Mouse (Mus musculus) gastrocnemius, postnatal 4 days (tissue): Measurements from ENCODE around the gene Angpt4. TPM values are rescaled to one million over a fixed set of nuclear protein-coding genes. Genes with fewer than 3 reads are reported as not detected.

Experiments
- DNase-seq, 2 experiments: peaks; one replicate each; pipeline ENCODE4 v3.0.0; 2021 to 2022; ENCODE audit warnings: low spot score in 2 of 2, mixed read lengths in 2 of 2
- microRNA-seq: library from miRNA; unstranded; fragments of <30 nt; microRNA quantifications from one replicate; pipeline ENCODE4 v1.2.0, GENCODE M21; 2021
- total RNA-seq, 2 experiments: library from RNA; stranded (reverse); gene quantifications; 2 replicates each; pipeline ENCODE4 v1.2.3; 2021

The Angpt4 gene
- total RNA-seq, 2 experiments from 2014 or later = 0.18 to 0.37 TPM

DNA sequence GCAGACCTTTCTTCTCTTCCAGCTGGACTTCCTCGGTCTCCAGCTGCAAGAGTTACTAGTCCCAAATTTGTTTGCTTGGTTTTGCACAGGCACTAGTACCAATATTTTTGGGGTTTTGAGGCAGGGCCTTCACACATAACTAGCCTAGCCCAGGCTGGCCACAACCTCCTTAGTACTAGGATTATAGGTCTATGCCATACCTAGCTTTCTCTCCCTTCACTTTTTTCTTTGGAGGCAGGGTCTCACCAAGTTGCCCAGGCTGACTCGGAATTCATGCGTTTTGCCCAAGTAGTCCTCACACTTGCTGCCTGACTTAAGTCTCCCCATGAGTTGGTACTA is 69.3 kb downstream of the Angpt4 start:
- no peak for DNase-seq

DNA sequence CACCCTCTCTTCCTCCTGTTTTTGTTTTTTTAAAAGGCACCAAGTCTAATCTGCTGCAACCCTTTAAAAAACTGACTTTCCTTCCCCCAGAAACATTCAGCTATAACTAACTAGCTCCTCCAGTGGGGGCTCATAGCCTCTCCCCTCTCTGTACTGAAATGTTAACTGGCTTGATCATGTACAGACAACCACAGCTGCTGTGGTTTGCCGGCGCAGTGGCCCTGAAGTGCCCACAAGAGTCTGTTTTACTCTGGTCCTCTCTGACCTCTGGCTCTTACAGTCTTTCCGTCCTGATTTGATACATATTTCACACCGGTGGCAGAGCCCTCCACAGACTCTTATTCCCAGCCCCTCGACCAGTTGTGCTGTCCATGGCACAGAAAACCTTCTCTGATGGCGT is 70.3 kb downstream of the Angpt4 start:
- no peak for DNase-seq

DNA sequence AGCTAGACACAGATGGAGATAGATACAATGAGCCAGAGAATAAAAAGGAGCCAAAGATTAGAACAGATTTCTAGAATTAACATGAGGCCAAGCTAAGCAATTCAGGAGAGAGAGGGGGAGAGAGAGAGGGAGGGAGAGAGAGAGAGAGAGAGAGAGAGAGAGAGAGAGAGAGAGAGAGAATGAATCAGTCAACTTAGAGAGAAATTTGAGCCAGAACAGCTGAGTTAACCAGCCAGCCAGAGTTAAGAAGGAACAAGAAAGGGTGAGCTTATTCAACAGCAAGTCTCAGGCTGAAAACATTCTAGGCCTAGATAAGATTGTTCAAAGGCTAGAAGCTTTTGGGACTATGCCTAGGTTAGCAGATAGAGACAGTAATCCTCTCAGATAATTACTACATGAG is 71.5 kb downstream of the Angpt4 start:
- no peak for DNase-seq

DNA sequence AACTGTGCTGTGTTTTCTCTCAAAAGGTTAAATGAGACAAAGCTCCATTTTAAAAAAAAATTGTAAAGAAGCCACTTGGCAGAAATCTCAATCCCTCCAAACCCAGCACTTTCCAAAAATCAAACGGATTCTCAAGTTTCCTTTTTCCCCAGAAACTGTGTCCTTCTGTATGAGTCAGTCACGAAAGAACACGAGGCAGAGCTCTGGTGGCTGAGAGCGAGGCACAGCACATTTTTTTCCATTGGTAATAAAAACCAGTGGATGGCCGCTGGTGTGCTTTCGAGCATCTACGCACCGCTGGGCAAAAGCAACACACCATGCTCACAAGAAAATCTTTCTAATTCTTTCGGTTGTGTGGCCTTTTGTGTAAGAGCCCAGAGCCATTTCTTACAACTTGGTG is 73.0 kb downstream of the Angpt4 start:
- DNase-seq = peak in 1 of 2 experiments; percentile 13

DNA sequence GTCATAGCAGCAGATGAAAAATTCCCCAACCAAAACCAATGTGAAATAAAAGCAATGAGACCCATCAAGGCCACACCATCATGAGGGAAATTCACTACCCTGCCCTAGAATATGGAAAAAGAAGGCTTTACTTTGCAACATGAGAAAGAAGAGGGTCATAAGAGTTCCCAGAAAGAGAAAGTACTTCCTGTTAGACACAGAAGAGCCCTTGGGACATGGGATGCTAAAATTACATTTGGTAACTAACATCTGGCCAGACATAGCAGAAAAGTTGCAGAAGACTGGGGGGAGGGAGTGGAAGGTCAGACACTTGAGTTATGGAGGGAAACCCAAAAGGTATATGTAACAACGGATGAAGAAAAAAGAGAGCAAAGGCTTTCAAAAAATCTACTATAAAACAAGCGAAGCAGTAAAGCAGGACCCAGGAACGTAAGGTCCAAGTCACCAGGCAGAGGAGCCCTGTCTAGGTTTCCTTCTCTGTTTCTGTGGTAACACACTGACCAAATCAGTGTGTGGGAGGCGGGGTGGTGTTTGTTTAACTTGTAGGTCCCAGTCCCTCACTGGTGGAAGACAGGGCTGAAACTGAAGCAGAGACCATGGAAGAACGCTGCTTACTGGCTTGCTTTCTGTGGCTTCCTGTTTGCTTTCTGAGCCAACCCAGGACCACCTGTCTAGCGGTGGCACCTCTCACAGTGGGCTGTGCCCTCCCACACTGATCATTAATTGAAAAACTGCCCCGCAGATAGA is 74.6 kb downstream of the Angpt4 start:
- no peak for DNase-seq

DNA sequence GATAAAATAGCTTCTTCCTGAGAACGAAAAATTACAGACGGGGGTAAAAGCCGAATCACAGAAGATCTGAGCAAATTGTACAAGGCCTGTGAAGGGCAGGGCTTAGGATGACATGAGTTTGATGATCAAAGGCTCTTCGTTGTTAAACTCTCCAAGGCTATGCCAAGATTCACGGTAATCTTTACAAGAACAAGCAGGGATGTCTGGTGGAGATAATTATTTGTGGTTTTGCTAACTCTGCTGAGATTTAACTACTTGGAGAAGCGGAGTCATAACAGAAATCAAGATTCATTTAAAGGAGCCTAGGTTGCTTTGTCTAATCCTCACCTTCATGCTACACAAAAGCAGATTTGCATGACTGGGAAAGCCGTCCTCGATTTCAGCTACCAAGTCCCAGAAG is 75.9 kb downstream of the Angpt4 start:
- DNase-seq = no peak

DNA sequence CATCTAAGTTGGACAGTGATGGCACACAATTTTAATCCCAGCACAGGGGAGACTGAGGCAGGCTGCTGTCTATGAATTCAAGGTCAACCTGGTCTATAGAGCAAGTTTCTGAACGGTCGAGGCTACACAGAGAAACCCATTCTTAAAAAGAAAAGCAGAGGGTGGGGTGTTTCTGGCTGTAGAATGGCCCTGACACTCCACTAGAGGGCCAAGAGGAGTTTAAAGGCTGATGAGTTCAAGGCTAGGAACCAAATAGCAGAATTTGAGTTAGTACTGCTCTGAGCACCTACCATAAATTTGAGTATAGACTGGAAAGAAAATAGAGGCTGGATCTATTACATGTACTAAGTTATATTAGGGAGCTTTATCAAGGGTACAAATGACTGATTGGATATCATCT is 78.0 kb downstream of the Angpt4 start:
- DNase-seq = no peak

DNA sequence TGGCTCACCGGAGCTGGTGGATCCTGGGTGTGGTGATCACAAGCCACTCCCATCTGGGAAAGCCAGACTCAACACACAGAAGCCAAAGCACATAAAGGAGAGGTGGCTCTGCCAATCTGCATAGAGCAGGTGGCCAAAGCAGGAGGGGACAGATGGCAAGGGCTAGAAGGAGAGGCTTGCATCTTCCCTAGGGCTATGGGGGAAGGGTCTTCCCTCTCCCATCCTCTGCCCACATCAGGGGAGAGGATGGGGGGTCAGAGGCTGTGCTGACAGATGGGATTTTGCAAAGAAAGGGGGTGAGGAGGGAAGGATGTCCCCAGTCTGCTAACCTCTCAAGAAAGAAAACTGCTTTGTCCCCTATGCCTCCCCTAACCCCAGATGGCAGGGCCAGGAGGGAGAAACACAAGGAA is 80.0 kb downstream of the Angpt4 start:
- DNase-seq = no peak

DNA sequence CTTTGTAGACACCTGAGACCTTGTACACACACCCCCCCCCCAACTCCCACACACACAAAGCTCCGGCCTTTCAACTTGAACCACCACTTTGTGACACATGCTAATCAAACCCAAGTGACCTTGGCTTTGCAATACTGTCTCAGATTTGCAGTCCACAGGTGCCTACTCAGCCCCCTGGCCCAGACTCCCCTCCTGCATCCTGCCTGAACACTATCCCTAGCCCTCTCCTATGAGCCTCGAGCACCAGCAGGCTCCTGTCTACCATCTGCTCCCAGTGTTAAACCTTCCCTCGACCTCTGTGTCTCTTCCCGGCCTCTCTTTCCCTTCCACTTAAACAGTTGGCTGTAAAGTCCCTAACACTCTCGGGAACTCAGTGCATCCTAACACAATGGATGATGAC is 80.4 kb downstream of the Angpt4 start:
- no peak for DNase-seq

DNA sequence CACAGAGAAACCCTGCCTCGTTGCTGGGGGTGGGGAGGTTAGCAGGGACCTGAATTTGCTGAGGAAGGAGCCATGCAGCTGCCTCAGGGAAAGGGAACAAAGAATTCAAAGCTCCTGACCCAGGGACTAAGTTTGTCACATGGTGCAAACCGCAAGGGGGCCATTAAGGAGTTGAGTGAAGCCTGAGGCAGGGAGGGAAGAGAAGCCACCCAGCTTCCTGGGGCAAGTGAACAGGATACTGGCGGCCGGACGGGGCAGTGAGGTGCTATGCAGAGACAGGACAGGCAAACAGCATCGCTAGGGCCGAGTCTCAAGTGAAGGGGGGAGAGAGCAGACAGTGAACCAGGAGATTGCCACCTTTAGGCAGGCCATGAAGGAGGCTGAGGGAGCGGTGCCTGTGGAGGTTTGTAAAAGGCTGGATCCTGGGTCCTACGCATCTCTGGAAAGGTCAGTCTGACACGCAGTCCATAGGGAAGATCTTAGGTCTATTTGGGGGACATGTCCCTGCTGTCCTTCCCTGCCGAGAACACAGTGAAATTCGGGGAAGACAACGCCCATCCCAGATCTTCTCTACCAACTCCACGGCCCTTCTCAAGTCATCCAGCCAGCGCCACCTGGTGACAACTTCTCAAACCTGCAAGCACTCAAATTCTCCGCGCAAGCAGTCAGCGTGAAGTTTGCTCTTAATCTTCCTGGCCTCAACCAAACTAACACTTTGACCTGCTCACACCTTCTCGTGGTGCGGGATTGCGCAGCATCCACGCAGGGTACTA is 83.5 kb downstream of the Angpt4 start:
- peak; percentile 63 to 76 for DNase-seq

Small RNAs within 50 kb of the gene (microRNA-seq; reads per million reads assigned to microRNA genes)
- not detected for gene Mir1953

Other genes with a start within 250 kb of the Angpt4 start
- gene Rad21l, start 242.7 kb upstream of the Angpt4 start, total RNA-seq = not detected
- 1 to 10 TPM; 1.3 to 1.6 TPM for gene Tmem74b, start 209.2 kb upstream of the Angpt4 start, total RNA-seq
- gene Psmf1, start 167.0 kb upstream of the Angpt4 start, total RNA-seq = 10 to 100 TPM; 30.6 to 31.5 TPM
- gene Rspo4, start 68.3 kb upstream of the Angpt4 start, total RNA-seq = under 1 TPM; 0.21 to 0.34 TPM
- gene Fam110a, start 69.0 kb downstream of the Angpt4 start, total RNA-seq = 10 to 100 TPM; 11.1 to 14.3 TPM
- 1 to 10 TPM; 1.3 to 1.6 TPM for gene Slc52a3, start 85.3 kb downstream of the Angpt4 start, total RNA-seq
- gene Scrt2, start 170.3 kb downstream of the Angpt4 start, total RNA-seq = not detected
- gene Srxn1, start 194.3 kb downstream of the Angpt4 start, total RNA-seq = 10 to 100 TPM; 13.4 to 14.8 TPM
- gene Tcf15, start 232.4 kb downstream of the Angpt4 start, total RNA-seq = 10 to 100 TPM; 18.4 to 21.9 TPM